Mouse (Mus musculus): ENCODE results near the gene Otud3.

DNA sequence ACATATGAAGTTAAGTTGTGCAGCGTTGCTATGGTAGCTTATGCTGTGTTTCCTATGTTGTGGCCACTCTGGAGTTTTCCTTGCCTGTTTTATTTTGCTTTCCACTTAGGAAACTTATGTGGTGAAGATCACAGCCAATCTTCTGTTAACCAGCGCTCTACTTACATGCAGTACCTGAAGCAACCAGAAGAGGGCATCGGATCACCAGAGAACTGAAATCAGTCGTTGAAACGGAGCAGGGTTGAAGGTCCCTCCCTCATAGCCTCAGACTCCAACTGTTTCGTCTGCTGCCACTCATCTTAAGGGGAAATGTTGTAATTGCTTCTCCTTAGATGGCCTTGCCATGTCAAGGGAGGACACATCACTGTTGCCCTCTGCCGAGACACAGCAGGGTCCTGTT is 47.3 kb downstream of the Otud3 start:
- TF ChIP-seq POLR2A (IDR thresholded peaks at IDR 0.05; ENCODE audit: low read depth, low read length) = no peak
- TF ChIP-seq CTCF (IDR thresholded peaks at IDR 0.05; ENCODE audit: extremely low read depth, insufficient read depth, insufficient read length, insufficient replicate concordance) = peak; percentile 70; the same call in 1 of the 2 replicates
